Mouse (Mus musculus) gastrocnemius, adult 8-10 months (tissue): Measurements from ENCODE around the gene Rere. TPM values are rescaled to one million over a fixed set of nuclear protein-coding genes. Genes with fewer than 3 reads are reported as not detected.

ENCODE experiments used
- DNase-seq, 2 experiments: peaks; one replicate each; pipeline ENCODE4 v3.0.0; 2022; ENCODE audit warnings: low spot score in 2 of 2
- total RNA-seq, 4 experiments: library from RNA; stranded (reverse); gene quantifications; 2 replicates each; pipeline ENCODE4 v1.2.4; 2022

The Rere gene
- total RNA-seq, 4 experiments from 2014 or later = 53.7 to 93.1 (median 66.0) TPM

- DNase-seq = no peak
Measured at GRCm38 (mm10) chr4:150644299-150644698, 362.9 kb downstream of the Rere start.

GRCm38 (mm10) chr4:150649327-150649726 lies 367.9 kb downstream of the Rere start:
- DNase-seq = no peak

DNA sequence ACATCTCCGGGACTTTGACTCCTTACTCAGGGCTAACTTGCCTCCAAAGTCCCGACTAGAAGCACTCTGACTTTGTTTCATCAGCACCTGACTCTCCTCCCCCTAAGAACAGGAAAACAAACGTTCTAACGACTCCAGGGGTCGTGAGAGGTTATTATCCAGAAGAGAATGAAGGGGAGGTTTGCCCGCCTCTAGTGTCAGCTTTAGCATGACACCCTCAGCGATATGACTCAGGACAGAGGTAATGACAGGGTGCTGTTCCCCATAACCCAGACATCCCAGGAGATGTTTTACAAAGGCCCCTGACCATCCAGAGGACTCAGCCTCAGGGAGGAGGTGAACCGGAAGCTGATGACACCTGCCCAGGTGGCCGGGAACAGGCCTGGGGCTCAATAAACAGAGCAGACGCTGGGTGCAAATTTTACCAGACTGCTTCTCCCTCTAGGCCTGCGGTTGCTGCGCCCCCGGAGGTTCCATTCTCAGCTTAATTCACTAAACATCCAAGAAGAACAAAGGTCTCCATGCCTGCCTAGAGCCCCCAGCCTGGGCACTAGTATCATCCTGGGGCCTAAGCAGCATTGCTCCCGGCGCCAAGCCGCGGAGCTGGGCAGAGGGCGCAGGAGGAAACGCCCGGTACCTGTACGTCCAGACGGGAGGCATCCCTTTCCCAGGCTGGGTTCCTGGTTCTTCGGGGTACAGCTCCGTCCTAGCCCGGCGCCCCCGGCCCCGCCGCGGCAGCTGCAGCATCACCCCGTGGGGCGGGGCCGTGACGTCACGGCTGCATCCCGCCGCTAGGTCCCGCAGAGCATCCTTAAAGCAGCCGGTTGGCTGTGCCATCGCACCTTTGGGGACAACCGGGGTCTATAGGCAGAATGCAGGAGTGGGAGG lies 370.2 kb downstream of the Rere start, which contains the start of gene Slc45a1:
TSS of gene Slc45a1 (minus strand) at position 785 of the 888 bp plus-strand sequence.
- no peak for DNase-seq

- DNase-seq = no peak
Measured at GRCm38 (mm10) chr4:150653072-150653599, 371.7 kb downstream of the Rere start.

GRCm38 (mm10) chr4:150655989-150656388 lies 374.5 kb downstream of the Rere start:
- peak; percentile 63 for DNase-seq

DNA sequence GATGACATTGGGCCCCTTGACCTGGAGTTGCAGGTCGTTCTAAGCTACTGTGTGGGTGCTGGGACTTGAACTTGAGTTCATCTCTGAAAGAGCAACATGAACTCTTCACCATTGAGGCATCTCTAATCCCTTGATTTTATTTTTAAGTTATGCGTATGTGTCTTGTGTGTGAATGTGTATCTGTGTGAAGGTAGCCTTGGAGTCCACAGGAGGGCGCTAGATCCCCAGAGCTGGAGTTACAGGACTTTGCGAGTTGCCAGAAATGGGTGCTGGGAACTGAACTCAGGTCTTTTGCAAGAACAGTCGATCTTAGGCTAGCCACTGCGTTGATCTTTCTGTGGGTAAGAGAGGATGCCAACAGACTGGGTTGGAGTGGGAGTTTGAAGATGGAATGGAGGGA lies 375.1 kb downstream of the Rere start:
- no peak for DNase-seq

DNA sequence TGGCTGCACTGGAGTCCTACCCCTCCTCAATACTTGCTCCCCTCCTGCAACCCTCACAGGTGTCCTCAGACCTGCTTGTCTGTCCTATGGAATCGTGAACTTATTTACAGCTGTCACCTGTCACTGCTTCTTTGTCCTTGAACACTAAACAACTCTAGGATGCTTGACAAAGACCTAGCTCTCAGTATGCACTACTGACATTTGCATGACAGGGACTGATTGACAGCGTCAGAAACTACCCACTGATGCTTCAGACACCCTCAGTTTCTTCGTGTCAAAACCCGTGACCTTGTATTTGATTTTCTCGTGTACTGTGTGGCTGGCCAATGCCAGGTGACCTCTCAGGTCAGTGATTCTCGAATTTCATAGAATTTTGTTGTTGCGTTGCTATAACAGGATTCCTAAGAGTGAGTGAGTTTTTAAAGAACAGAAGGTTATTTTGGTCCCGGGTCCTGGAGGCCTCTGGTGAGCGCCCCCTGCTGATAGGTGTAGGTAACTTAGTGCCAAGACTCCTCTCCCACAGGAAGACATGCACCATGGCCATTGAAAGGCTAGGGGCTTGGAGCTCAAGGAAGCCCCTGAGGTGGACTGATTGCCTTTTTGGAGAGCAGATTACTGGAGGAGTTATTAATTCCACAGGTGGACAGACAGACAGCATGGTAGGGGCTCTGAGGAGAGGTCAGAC lies 378.6 kb downstream of the Rere start:
- DNase-seq = no peak

- DNase-seq = no peak
Measured at GRCm38 (mm10) chr4:150661886-150662285, 380.4 kb downstream of the Rere start.

GRCm38 (mm10) chr4:150663192-150663591 lies 381.7 kb downstream of the Rere start:
- no peak for DNase-seq

- DNase-seq = no peak
Measured at GRCm38 (mm10) chr4:150664726-150665125, 383.3 kb downstream of the Rere start.

DNA sequence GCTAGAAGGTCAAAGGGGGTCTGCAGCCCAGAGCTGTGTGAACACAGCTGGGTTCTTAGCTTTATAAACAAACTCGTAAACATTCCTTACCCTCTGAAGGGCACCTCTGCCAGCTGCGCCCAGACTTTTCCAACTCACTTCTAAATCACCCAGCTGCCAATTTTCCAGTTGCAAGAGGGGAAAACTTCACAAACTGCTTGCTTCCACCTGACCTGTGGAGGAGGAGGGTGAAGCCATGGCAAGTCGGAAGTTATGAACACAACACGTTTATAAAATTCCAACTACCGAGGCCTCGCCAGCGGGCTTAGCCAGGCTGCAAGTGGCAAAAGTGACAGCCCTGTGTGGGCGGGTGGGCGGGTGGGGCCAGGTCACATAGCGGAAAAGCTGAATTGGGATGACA lies 384.4 kb downstream of the Rere start:
- DNase-seq = no peak

Other genes with a start within 250 kb of the Rere start
- 10 to 100 TPM; 32.3 to 43.2 (median 36.3) TPM for gene Gpr157, start 194.3 kb upstream of the Rere start, total RNA-seq
- gene Slc2a5, start 162.4 kb upstream of the Rere start, total RNA-seq = not detected
- not detected for gene Slc2a7, start 132.7 kb upstream of the Rere start, total RNA-seq
- not detected for gene Car6, start 80.3 kb upstream of the Rere start, total RNA-seq
- gene Eno1, start 44.9 kb upstream of the Rere start, total RNA-seq = 10 to 100 TPM; 55.0 to 77.6 (median 67.7) TPM